Mouse (Mus musculus) brown adipose tissue, adult 24 weeks (tissue): Measurements from ENCODE around the gene Kifc1. TPM values are rescaled to one million over a fixed set of nuclear protein-coding genes. Genes with fewer than 3 reads are reported as not detected.
"Not testable (repeated sequence)": the region's sequence is repeated elsewhere in the genome, so short reads cannot be mapped to it uniquely, and the experiment has no call there.

ENCODE experiments used
- H3K27ac ChIP-seq: fragments of 200-500 bp; replicated peaks from 2 replicates; pipeline ENCODE4 v1.5.1; 2012; ENCODE audit warnings: low read depth, mild to moderate bottlenecking, low read length
- H3K4me1 ChIP-seq: fragments of 200-500 bp; 2 replicates; pipeline ENCODE4 v1.6.1; 2012; ENCODE audit warnings: low read length, mixed read lengths; ENCODE audit not compliant: control insufficient read depth, insufficient read depth, insufficient read length
- H3K4me3 ChIP-seq: fragments of 200-500 bp; 2 replicates; pipeline ENCODE4 v1.5.1; 2012; ENCODE audit warnings: low read depth, mild to moderate bottlenecking, low read length, moderate library complexity; ENCODE audit not compliant: insufficient read depth
- polyA plus RNA-seq: library from polyadenylated mRNA; stranded (reverse); fragments of >200 nt; gene quantifications from 2 replicates; pipeline ENCODE4 v1.2.4, GENCODE M21; 2012; ENCODE audit not compliant: missing spikeins, insufficient read depth, insufficient read length

Kifc1 gene
- polyA plus RNA-seq, 1 experiment: not detected

DNA sequence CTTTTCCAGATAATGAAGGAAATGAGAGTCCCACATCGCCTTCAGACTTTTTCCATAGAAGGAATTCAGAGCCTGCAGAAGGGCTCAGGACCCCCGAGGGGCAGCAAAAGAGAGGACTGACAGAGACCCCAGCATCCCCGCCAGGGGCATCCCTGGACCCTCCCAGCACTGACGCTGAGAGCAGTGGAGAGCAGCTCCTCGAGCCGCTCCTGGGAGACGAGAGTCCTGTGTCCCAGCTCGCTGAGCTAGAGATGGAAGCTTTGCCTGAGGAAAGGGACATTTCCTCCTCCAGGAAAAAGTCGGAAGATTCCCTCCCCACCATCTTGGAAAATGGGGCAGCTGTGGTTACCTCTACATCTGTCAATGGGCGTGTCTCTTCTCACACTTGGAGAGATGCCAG lies 22.8 kb upstream of the Kifc1 start:
- H3K27ac ChIP-seq: no peak overlapping the region

DNA sequence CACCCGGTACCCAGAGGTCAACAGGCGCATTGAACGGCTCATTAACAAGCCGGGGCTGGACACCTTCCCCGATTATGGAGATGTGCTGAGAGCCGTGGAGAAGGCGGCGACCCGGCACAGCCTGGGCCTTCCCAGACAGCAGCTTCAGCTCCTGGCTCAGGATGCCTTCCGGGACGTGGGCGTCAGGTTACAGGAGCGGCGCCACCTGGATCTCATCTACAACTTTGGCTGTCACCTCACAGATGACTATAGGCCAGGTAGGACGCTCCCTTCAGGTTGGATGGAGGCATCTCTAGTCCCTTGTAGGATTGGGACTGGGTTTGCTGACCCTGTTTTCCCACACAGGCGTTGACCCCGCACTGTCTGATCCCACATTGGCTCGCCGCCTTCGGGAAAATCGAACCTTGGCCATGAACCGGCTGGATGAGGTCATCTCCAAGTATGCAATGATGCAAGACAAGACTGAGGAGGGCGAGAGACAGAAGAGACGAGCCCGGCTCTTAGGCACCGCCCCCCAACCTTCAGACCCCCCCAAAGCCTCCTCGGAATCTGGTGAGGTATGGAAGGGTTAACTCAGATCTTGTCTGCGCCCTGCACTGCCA lies 21.5 kb upstream of the Kifc1 start:
- Histone ChIP-seq H3K27ac (no peak overlapping the region), H3K4me3 (no peak overlapping the region), H3K4me1 (peaks cover 5% of the 10 kb centered on the region; the same call in 1 of the 2 replicates)

More for the DNA sequence above, 22.8 kb upstream of the Kifc1 start:
- H3K4me1 ChIP-seq: peaks cover 10% of the 10 kb centered on the region; the same call in 1 of the 2 replicates
- no peak overlapping the region for H3K4me3 ChIP-seq

DNA sequence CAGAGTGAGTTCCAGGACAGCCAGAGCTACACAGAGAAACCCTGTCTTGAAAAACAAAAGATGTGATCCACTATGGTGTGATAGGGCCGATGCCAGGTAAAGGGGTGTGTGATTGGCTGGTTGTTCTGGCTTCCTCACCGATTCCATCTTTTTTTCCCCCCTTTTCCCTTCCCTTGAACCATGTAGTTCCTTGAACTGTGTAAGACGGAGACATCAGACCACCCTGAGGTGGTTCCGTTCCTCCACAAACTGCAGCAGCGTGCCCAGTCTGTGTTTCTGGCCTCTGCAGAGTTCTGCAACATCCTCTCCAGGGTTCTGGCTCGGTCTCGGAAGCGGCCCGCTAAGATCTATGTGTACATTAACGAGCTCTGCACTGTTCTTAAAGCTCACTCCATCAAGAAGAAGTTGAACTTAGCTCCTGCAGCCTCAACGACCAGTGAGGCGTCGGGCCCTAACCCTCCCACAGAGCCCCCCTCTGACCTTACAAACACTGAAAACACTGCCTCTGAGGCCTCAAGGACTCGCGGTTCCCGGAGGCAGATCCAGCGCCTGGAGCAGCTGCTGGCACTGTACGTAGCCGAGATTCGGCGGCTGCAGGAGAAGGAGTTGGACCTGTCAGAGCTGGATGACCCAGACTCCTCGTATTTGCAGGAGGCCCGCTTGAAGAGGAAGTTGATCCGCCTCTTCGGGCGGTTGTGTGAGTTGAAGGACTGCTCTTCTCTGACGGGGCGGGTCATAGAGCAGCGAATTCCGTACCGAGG lies 20.8 kb upstream of the Kifc1 start:
- H3K4me1 ChIP-seq: 0 out of 2 replicates have a peak, but pooled peaks cover 3% of the 10 kb centered on the region
- no peak overlapping the region for H3K27ac ChIP-seq
- no peak overlapping the region for H3K4me3 ChIP-seq

GRCm38 (mm10) chr17:33910346-33911051 lies 20.0 kb upstream of the Kifc1 start:
- 0 out of 2 replicates have a peak, but pooled peaks cover 3% of the 10 kb centered on the region for H3K4me1 ChIP-seq
- peak overlapping the region; percentile 82 for H3K4me3 ChIP-seq
- peak overlapping the region; percentile 93 for H3K27ac ChIP-seq

DNA sequence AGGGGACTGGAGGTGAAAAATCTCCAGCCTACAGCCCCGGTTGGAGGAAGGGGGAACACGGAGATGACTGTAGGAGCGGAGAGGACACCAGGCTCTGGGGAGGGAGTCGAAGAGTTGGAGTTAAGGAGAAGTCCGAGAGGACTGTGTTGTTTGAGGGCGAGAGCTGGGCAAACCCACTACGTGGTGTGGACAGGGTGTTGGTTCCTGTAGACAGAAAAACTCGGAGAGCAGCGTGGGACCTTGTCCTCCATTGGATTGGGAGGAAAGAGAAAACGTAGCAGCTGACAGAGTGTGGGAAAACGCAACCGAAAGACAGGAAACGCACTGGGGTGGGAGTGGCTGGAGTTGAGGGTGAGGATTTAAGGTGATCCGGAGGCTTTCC lies 19.4 kb upstream of the Kifc1 start:
- Histone ChIP-seq H3K27ac (peak overlapping the region; percentile 93), H3K4me1 (0 out of 2 replicates have a peak, but pooled peaks cover 3% of the 10 kb centered on the region), H3K4me3 (peak overlapping the region; percentile 82)

- Histone ChIP-seq H3K27ac (peak within 1 kb of the TSS; percentile 93), H3K4me3 (peak within 1 kb of the TSS; percentile 82), H3K4me1 (0 out of 2 replicates have a peak, but pooled peaks cover 3% of the 10 kb centered on the region)
These were observed 18.8 kb upstream of the Kifc1 start, which contains the start of gene Daxx for GRCm38 (mm10) chr17:33909077-33909868. Gene Daxx, plus strand, starts transcription at chr17:33909414.

DNA sequence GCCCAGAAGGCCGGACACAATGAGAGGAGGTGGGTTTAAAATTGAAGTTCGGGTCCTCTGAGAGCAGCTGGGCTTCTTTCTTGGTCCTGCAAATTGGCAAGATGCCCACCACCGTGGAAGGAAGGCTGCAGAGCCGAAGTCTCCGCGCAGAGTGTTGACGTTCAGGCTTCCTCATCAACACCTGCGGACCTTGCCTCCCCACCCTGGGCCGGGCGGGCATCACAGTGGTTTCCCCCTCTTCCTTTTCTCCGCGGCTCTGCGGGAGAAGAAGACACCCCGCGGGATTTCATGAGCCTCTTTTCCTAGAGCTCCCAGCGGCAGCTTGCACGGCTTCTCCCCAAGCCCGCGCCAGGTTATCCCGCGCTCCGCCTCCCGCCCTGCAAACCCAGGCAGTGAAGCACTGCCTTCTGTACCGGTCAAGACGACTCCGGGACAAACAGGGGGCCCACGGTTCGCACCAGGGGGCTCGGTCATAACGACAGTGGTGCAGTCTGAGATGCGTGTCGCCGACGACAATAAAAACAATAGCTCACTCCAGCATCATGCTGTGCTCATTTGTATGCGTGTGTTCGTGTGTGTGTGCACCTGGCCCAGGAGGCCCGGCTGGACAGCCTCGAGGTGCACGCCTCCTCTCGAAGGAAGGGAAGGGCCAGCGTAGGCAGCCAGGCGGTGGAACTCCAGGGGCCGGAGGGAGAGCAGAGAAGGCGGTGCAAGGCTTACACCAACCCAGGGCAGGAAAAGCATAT lies 18.0 kb upstream of the Kifc1 start:
- peak overlapping the region; percentile 73 for H3K4me3 ChIP-seq
- 0 out of 2 replicates have a peak, but pooled peaks cover 3% of the 10 kb centered on the region for H3K4me1 ChIP-seq
- H3K27ac ChIP-seq: 0 out of 2 replicates have a peak overlapping the region, but pooled peaks have one; percentile 4

DNA sequence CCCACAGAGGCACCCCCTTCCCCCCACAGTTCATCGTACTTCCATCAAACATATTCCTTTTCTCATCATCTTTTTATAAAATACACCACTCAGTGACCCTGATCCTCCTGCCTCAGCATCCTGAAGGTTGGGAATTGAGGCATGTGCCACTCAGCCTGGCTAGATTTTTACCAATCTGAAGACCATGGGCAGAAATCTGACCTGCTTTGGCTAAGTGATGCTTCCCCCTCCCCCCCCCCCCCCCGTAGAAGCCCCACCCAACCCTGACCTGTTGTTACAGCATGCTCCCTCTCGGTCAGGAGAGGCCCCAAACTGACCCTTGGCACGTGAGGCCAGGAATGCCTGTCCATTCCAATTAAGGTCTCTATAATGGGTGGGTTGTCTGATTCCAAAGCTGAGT lies 14.4 kb upstream of the Kifc1 start, which contains the start of gene Platr17:
Platr17 (plus strand) TSS at position 301 of the 400 bp plus-strand sequence.
- H3K27ac ChIP-seq, H3K4me1 ChIP-seq, H3K4me3 ChIP-seq: not testable (repeated sequence)

DNA sequence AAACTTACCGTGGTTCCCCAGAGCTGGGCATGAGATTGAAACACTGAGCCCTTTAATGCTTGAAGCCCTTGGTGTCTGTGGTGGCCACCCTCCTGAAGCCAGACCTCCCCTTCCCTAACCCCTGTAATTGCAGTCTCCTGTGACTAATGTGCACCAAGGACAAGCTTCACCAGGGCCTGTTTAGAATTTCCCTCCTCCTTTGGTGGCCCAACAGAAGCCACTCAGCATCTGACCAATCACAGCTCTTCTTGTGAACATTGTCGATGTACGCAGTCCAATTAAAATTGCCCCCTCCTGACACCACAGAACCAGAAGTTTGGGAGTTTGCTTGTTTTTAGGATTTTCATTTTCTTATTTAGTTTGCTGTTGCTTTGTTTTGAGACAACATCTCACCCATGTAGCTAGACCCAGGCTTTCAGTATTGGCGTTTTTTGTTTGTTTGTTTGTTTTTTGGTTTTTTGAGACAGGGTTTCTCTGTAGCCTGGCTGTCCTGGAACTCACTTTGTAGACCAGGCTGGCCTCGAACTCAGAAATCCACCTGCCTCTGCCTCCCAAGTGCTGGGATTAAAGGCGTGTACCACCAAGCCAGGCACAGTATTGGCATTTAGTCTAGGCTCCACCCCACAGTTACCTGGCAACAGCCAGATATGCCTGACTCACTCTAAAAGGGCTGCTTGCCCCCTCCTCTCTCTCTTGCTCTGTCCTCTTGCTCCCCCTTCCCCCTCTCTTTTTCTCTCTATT lies 13.6 kb upstream of the Kifc1 start:
- not testable (repeated sequence) for H3K4me1 ChIP-seq, H3K27ac ChIP-seq, H3K4me3 ChIP-seq

GRCm38 (mm10) chr17:33902491-33902890 lies 12.0 kb upstream of the Kifc1 start:
- peaks cover 2% of the 10 kb centered on the region; the same call in 1 of the 2 replicates for H3K4me1 ChIP-seq
- 0 out of 2 replicates have a peak overlapping the region, but pooled peaks have one; percentile 53 for H3K27ac ChIP-seq
- no peak overlapping the region for H3K4me3 ChIP-seq

GRCm38 (mm10) chr17:33902079-33902478 lies 11.6 kb upstream of the Kifc1 start:
- peak overlapping the region; percentile 80 for H3K27ac ChIP-seq
- peaks cover 2% of the 10 kb centered on the region; the same call in 1 of the 2 replicates for H3K4me1 ChIP-seq

GRCm38 (mm10) chr17:33901653-33902052 lies 11.2 kb upstream of the Kifc1 start:
- Histone ChIP-seq H3K4me1 (peaks cover 2% of the 10 kb centered on the region; the same call in 1 of the 2 replicates), H3K4me3 (no peak overlapping the region), H3K27ac (peak overlapping the region; percentile 50)

More at GRCm38 (mm10) chr17:33902079-33902478, 11.6 kb upstream of the Kifc1 start:
- H3K4me3 ChIP-seq: no peak overlapping the region

DNA sequence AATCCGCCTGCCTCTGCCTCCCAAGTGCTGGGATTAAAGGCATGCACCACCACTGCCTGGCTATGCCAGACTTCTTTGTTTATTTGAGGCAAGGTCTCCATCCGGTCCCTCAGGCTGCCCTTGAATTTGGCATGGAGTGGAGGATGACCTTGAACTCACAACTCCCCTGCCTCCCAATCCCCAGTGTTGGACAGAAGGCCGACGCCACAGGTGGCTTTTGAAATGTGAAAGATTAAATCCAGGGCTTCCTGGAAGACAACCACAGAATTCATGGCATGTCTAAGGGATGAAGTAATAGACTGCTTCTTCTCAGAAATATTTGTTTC lies 10.5 kb upstream of the Kifc1 start:
- Histone ChIP-seq H3K27ac (peak overlapping the region; percentile 84), H3K4me3 (no peak overlapping the region), H3K4me1 (peaks cover 2% of the 10 kb centered on the region; the same call in 1 of the 2 replicates)
